In genomic region chr8:94857346-94858173, GRCm38 (mm10) we compare ENCODE assay signal across 7 mouse cellular contexts. TPM values are rescaled to one million over a fixed set of nuclear protein-coding genes. Genes with fewer than 3 reads are reported as not detected.
A peak's percentile ranks its signal among the peaks of the same experiment; 100 is the strongest.
DNase-seq lines count a peak whose midpoint lies in the region; ATAC-seq lines count a peak whose summit lies in the region.

TSS of gene Polr2c (plus strand) at chr8:94857450.

- WGBS in embryonic facial prominence, embryonic 11.5 days, result under 1% methylated on average over 65 of the region's 68 CpGs
- under 1% methylated on average over 68 of the region's 68 CpGs for WGBS in limb, embryonic 10.5 days
- 1% methylated on average over 68 of the region's 68 CpGs for WGBS in midbrain, embryonic 12.5 days

- peak; percentile 94 for DNase-seq in adrenal gland, postnatal 14 days
- DNase-seq in embryonic facial prominence, embryonic 11.5 days (ENCODE audit: low spot score), result peak; percentile 91
- DNase-seq in heart, adult 11 months, result peak; percentile 98
- peak; percentile 90 for DNase-seq in kidney, adult 18-20 months
- peak; percentile 97 for DNase-seq in limb, embryonic 10.5 days (ENCODE audit: low spot score)
- DNase-seq in skeletal muscle tissue, adult 2 months (ENCODE audit: low read depth, low spot score), result peak; percentile 72

- H3K4me3 ChIP-seq in embryonic facial prominence, embryonic 11.5 days (ENCODE audit: low read depth, low read length), result peak within 1 kb of the TSS; percentile 93
- peak within 1 kb of the TSS; percentile 92 for H3K4me3 ChIP-seq in limb, embryonic 10.5 days
- peak within 1 kb of the TSS; percentile 96 for H3K4me3 ChIP-seq in midbrain, embryonic 12.5 days

- H3K27me3 ChIP-seq in embryonic facial prominence, embryonic 11.5 days (ENCODE audit: control insufficient read depth, insufficient read depth, low read length), result no peaks in the 10 kb centered on the region
- H3K27me3 ChIP-seq in limb, embryonic 10.5 days (ENCODE audit: low read depth, poor library complexity, severe bottlenecking), result no peaks in the 10 kb centered on the region
- no peaks in the 10 kb centered on the region for H3K27me3 ChIP-seq in midbrain, embryonic 12.5 days

- no peaks in the 10 kb centered on the region for H3K4me1 ChIP-seq in embryonic facial prominence, embryonic 11.5 days (ENCODE audit: control insufficient read depth, insufficient read depth, low read length)
- peaks cover 20% of the 10 kb centered on the region for H3K4me1 ChIP-seq in limb, embryonic 10.5 days
- H3K4me1 ChIP-seq in midbrain, embryonic 12.5 days, result peaks cover 12% of the 10 kb centered on the region

- H3K4me2 ChIP-seq in embryonic facial prominence, embryonic 11.5 days (ENCODE audit: low read depth, low read length), result peak within 1 kb of the TSS; percentile 63
- peak within 1 kb of the TSS; percentile 71 for H3K4me2 ChIP-seq in midbrain, embryonic 12.5 days (replicated peaks)

- no peak within 1 kb of the TSS for H3K27ac ChIP-seq in embryonic facial prominence, embryonic 11.5 days (replicated peaks; ENCODE audit: low read depth, low read length)
- H3K27ac ChIP-seq in limb, embryonic 10.5 days, result peak within 1 kb of the TSS; percentile 90
- H3K27ac ChIP-seq in midbrain, embryonic 12.5 days (replicated peaks), result peak within 1 kb of the TSS; percentile 75

- peaks cover 4% of the 10 kb centered on the region; the same call in 1 of the 2 replicates for H3K36me3 ChIP-seq in embryonic facial prominence, embryonic 11.5 days (replicated peaks; ENCODE audit: control insufficient read depth, insufficient read depth, low read depth, low read length)
- H3K36me3 ChIP-seq in limb, embryonic 10.5 days, result peaks cover 61% of the 10 kb centered on the region
- peaks cover 45% of the 10 kb centered on the region for H3K36me3 ChIP-seq in midbrain, embryonic 12.5 days

- H3K9ac ChIP-seq in embryonic facial prominence, embryonic 11.5 days (replicated peaks; ENCODE audit: low read length), result peak within 1 kb of the TSS; percentile 95
- peak within 1 kb of the TSS; percentile 93 for H3K9ac ChIP-seq in midbrain, embryonic 12.5 days (replicated peaks)

- peak; percentile 66 for ATAC-seq in embryonic facial prominence, embryonic 11.5 days (replicated peaks; ENCODE audit: insufficient number of reproducible peaks, low FRiP score, low TSS enrichment, low read depth)
- ATAC-seq in midbrain, embryonic 12.5 days (ENCODE audit: low FRiP score, low read depth), result peak; percentile 83

- H3K9me3 ChIP-seq in embryonic facial prominence, embryonic 11.5 days (replicated peaks; ENCODE audit: control insufficient read depth, low read length), result no peaks in the 10 kb centered on the region
- no peaks in the 10 kb centered on the region for H3K9me3 ChIP-seq in limb, embryonic 10.5 days (replicated peaks)
- H3K9me3 ChIP-seq in midbrain, embryonic 12.5 days, result no peaks in the 10 kb centered on the region

RNA-seq across cellular contexts. Expression of gene Polr2c, which starts in this region (rescaled TPM):
- total RNA-seq in adrenal gland, postnatal 14 days (2021), result 58.3 and 65.8 TPM in 2 replicates
- polyA plus RNA-seq in embryonic facial prominence, embryonic 11.5 days (2014; fragmentation: Nextera tagmentation; extraction: Ambion mirVana), result 169 and 173 TPM in 2 replicates
- 201 and 208 TPM in 2 replicates for polyA plus RNA-seq in limb, embryonic 10.5 days (2016; fragmentation: Nextera tagmentation; extraction: Ambion mirVana)
- polyA plus RNA-seq in midbrain, embryonic 12.5 days (2016; fragmentation: Nextera tagmentation; extraction: Ambion mirVana), result 136 and 140 TPM in 2 replicates
